Mouse (Mus musculus): ENCODE measurements at regions not wholly inside any gene's neighbourhood (a gene's known extent, or its start where the extent isn't known, plus 50 kb on each side); places are given as distances from the start of the nearest gene placed in this dataset.

GRCm38 (mm10) chr13:51345839-51346550, 62.4 kb upstream of the S1pr3 start:
- no peak for TF ChIP-seq POLR2A (IDR thresholded peaks at IDR 0.05; ENCODE audit: insufficient read depth, low read depth, low read length)
- no peak for TF ChIP-seq CTCF (IDR thresholded peaks at IDR 0.05)
- no peak for TF ChIP-seq EP300 (IDR thresholded peaks at IDR 0.05; ENCODE audit: insufficient read depth, low read depth, low read length)

Measured in heart, adult 2 months (tissue).